Mouse (Mus musculus) brain, adult 10 weeks (tissue): ENCODE data around the gene Gm21962. TPM values are rescaled to one million over a fixed set of nuclear protein-coding genes. Genes with fewer than 3 reads are reported as not detected.

Source experiments
- polyA plus RNA-seq: library from polyadenylated mRNA; stranded (reverse); fragments of 350-450 nt; fragmentation: Illumina TruSeq; extraction: RNeasy Lipid Tissue Mini Kit (QIAGEN cat#74804); gene quantifications from one replicate; pipeline ENCODE4 v1.2.3, GENCODE M21; 2015; ENCODE audit warnings: low read depth, low replicate concordance

The Gm21962 gene
- polyA plus RNA-seq = not detected

DNA sequence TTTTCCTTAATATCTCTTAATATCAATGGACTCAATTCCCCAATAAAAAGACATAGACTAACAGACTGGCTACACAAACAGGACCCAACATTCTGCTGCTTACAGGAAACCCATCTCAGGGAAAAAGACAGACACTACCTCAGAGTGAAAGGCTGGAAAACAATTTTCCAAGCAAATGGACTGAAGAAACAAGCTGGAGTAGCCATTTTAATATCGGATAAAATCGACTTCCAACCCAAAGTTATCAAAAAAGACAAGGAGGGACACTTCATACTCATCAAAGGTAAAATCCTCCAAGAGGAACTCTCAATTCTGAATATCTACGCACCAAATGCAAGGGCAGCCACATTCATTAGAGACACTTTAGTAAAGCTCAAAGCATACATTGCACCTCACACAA, at the start of gene Gm21962:
Gene Gm21962 (plus strand): TSS at position 301 of the 400 bp plus-strand sequence.

Other genes starting within 250 kb of the Gm21962 start
- 36.7 TPM for gene Ddit4l, start 49.9 kb upstream of the Gm21962 start, polyA plus RNA-seq
- gene H2afz, start 193.0 kb downstream of the Gm21962 start, polyA plus RNA-seq = 398 TPM
- 30.3 TPM for gene Dnajb14, start 196.2 kb downstream of the Gm21962 start, polyA plus RNA-seq
- 134 TPM for gene Lamtor3, start 247.0 kb downstream of the Gm21962 start, polyA plus RNA-seq